Mouse (Mus musculus): Measurements from ENCODE around the gene Ckap2l.

Gene Ckap2l

DNA sequence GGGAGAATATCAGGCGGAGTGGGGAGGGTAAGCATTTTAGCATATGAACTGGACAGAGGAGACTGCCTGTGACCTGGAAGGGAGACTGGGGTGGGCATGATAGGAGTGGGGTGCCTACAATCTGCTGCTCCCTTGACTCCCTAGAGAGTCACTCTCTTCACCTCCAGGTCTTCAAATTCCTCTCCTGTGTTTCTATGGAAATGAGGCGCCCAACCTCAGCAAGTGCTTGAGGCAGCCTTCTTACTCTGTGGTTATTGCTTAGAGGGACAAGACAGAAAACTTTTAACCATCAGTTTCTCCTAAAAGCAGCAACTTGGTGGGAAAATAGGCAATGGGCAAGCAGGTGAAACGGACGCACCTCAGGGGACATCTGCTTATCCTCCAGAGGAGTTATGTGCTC is 60.5 kb downstream of the Ckap2l start:
- no peak for DNase-seq (ENCODE audit: low read depth, low spot score)

DNA sequence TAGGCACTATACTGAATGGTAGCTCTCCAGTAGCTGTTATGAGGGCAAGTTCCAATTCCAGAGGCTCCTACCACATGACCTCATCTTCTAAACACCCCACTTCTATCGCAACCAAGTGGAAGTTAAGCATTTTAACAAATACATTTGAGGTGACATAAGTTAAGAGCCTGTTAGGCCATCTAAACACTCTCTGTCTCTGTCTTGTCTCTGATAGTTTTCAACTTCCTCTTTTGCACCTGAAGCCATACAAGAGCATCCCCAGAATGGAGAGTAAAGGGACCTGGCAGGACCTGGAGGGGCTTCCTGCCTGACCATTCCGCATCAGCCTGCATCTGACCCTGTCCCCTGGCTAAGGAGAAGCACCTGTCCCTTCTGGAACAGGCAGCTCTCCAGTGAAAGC is 62.3 kb downstream of the Ckap2l start:
- DNase-seq (ENCODE audit: low read depth, low spot score): no peak

DNA sequence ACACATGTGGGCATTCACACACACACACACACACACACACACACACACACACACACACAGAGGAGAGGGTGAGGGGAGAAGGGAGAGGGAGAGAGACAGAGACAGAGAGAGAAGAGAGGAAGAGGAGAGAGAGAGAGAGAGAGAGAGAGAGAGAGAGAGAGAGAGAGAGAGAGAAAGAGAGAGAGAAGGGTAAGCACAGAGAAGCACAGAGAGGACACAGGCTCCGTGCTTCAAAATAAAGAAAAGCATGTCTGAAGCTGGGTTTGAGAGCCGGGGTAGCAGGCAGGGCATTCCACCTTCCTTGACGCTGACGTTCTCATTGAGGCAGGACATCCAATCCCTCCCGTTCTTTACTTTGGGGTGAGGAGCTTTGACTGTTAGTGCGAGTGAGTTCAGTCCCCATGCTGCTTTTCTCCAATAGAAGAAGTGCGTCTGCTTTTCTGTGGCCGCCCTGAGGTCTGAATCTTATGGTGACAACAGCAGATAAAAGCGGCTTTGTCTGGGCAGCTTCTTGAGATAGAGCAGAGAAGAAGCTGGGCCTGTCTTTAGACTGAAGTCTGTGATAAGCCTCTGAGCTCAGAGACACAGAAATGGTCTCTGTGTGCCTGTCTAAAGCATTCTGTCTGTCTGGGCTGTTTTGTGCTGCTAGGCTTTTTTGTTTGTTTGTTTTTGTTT is 63.1 kb downstream of the Ckap2l start:
- DNase-seq (ENCODE audit: low read depth, low spot score): no peak

DNA sequence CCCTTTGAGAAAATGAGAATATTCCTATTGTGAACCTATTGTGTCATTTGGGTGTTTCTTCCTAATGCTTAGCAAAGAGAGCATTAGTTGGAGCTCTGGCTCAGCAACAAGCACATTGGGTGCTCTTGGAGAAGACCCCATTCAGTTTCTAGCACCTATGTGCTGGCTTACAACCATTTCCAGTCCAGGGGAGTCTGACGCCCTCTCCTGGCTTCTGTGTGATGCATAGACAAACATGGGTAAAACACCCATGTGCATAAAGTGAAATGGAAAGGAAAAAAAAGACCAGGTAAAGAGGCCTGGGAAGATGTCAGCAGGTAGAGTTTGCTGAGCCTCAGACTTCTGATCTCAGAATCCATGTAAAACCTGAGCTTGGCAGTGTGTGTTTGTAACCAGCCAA is 63.8 kb downstream of the Ckap2l start:
- no peak for DNase-seq (ENCODE audit: low read depth, low spot score)

- DNase-seq (ENCODE audit: low read depth, low spot score): no peak
Measured at GRCm38 (mm10) chr2:129232484-129232883, 64.5 kb downstream of the Ckap2l start.

- DNase-seq (ENCODE audit: low read depth, low spot score): no peak
Measured at GRCm38 (mm10) chr2:129232023-129232422, 65.0 kb downstream of the Ckap2l start.

DNA sequence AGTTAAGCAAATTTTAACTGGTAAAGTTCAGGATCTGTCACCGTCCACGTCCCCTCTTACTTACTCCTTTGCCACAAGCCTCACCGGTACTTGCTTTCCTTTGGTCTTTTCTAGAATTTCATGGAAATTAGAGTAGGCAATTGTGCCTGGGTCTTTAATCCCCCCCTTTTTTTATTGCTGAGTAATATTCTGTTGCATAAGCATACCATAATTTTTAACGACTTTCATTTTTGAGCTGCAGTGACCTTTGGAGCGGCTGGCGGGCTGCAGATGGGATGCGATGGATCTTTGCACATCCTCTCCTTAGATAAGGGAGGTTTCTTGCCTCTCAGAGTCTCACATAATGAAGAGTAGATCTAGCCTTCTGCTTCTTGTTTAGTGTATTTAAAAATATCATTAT is 67.7 kb downstream of the Ckap2l start:
- no peak for DNase-seq (ENCODE audit: low read depth, low spot score)

DNA sequence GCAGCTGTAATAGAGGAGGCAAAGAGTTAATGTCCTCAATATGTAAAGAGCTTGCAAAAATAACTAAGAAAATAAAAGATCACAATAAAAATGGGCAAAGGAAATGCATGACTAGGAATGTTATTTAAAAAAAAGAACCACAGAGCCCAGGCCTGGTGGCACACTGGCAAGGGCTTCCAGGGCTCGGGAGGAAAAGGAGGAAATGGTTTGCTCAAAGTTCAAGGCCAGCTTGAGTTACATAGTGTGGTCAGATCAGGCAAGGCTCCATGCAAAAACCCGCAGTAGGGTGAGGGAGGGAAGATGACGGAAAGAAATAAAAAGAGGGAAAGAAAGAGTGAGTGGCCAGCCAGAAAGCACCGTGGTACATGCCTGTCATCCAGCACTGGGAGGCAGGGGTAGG is 68.4 kb downstream of the Ckap2l start:
- DNase-seq (ENCODE audit: low read depth, low spot score): no peak

- no peak for DNase-seq (ENCODE audit: low read depth, low spot score)
Measured at GRCm38 (mm10) chr2:129227709-129228108, 69.3 kb downstream of the Ckap2l start.

DNA sequence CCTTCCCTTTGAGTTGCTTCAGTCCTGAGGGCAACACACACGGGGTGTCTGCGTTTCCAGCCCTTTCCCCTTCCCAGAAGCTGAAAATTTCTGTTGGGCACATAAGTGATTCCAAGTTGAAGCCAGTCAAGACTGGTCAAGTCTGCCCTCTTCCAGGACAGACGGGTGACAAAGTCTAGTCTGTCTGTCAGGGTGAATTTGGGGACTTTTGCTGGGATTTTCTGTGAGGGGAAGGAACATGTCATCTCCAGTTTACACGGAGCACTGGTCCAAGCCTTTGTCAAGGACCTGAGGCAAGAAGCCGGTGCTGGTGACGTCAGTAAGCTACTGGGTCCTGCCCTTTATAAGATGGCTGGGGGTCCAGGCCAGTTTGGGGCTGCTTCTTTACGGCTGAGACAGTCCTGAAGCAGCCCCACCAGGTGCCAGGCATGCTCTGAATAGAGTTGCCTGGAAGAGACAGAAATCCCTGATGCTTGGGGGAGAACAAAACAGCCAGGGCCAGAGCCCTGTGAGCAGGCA is 69.9 kb downstream of the Ckap2l start:
- no peak for DNase-seq (ENCODE audit: low read depth, low spot score)

DNA sequence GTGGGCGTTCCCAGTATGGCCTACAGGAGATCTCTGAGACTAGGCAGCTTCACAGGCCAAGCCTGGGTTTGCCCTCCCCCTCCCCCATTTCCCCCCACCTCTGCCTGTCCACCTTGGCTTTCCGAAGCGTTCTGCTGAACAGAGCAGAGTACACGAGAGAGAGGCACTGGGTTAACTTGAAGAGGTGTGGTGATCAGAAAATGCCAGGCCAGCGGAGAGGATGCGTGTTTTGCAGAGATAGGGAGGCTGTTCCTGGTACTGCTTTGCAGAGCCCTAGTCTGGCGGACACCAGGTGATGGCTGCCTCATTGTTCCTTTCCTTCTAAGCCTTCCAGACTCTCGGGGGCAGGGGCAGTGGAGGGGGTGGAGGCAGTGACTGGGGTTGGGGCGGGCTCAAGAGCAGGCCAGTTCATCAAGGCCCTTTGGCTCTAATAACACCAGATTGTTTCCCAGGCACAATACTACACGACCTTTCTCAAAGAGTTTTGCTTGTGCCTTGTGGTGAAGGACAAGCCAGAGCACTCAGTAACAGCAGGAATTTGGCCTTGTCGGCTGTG is 70.6 kb downstream of the Ckap2l start:
- DNase-seq (ENCODE audit: low read depth, low spot score): no peak

DNA sequence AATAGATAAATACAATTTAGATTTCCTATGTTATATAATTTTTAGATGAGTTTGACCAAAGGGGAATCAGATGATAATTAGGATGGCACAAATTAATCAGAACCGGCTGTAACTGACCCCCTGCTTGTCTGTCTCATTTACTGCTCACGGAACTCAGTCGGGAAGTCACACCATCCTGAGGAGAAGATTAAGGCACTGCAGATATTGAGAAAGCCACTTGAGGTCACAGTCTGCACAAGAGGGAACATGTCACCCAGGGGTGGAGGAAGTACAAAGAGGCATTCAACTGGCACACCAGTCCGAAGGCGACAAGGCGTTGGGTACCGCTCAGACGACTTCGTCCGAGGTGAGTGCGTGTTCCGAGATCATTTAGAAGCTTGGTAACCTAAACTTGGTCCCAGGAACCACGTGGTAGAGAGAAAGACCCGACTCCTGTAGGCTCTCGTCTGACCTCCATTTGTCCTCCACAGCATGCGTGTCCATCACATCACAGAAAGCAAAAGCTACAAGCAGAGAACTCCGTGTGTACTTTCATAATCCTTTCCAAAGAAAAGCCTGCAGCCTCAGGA is 71.7 kb downstream of the Ckap2l start:
- no peak for DNase-seq (ENCODE audit: low read depth, low spot score)

GRCm38 (mm10) chr2:129224178-129224577 is 72.8 kb downstream of the Ckap2l start:
- no peak for DNase-seq (ENCODE audit: low read depth, low spot score)

- no peak for DNase-seq (ENCODE audit: low read depth, low spot score)
Measured at GRCm38 (mm10) chr2:129221097-129221632, 75.8 kb downstream of the Ckap2l start.

DNA sequence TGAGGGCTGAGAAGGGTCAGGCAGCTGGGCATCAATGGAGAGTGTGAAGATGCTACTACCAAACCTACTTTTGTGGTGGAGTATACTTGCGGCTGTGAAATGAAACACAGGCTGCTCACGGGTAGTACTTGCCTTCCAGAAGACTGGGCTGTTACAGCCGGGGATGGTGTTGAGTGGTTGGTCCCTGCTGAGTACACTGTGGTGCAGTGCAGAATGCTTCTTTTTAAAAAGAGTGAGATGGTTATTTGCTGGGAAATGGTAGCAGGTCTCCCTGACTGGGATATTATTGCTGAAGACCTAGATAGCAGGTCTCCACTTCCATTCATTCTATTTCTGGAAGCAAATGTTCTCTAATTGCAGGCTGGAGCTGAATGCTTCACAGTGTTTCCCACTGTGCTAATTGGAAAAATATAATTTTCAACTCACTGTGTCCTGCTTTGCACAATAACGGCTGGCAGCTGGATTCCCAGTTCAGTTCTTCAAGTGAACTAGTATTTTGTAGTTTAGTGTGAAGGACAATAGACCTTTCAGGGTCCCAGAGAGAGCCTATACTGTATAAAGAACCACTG is 78.4 kb downstream of the Ckap2l start:
- no peak for DNase-seq (ENCODE audit: low read depth, low spot score)

All from WW6 (cell line).